Mouse (Mus musculus): ENCODE data around the gene Olfr58.
"Not testable (repeated sequence)": the region's sequence is repeated elsewhere in the genome, so short reads cannot be mapped to it uniquely, and the experiment has no call there.

Gene Olfr58

GRCm38 (mm10) chr9:19779983-19780382, at the start of gene Olfr58:
Olfr58 (plus strand) TSS chr9:19780283.
- DNase-seq (ENCODE audit: low read depth, low spot score), result no peak

- DNase-seq (ENCODE audit: low read depth, low spot score), result no peak
These were observed 10.9 kb upstream of the Olfr58 start for GRCm38 (mm10) chr9:19769136-19769535.

DNA sequence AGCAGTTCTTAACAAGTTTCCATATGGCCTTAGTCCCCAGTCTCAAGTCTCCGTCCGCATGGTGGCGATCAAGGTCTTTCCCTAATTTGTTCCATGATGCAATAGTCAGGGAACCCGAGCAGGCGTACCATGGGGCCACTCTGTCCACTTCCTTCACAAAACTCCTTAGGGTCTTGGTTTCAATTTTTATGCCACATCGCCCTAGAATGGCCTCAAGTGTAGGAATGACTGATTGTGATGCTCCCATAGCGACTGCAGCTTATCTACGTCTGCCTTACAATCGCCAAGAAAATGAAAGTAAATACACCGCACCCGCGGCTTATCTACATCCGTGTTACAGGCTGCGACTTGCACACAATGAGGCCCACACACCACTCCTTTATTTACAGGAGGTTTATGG, 10.4 kb upstream of the Olfr58 start:
- no peak for DNase-seq (ENCODE audit: low read depth, low spot score)

GRCm38 (mm10) chr9:19803000-19803399, 22.9 kb downstream of the Olfr58 start:
- DNase-seq (ENCODE audit: low read depth, low spot score), result no peak

DNA sequence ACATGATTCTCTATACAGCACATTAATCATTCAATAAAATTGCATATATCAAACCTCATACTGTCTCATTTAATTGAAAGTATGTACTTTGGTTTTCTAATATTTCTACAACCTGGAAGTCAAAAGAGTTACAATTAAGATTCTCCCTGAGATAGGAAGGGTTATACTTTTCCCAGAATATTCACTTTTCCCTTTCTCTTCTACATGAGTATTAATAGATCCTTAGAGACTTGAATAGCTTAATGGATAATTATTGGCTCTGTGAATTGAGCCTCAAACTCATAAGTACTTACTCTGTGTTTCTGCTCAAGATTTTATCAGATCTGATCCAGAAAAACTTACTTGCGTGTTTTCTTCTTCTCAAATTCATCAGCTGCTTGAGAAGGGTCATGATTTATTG, 24.5 kb downstream of the Olfr58 start, which contains the start of gene Olfr859:
TSS of gene Olfr859 (plus strand) at position 301 of the 400 bp plus-strand sequence.
- not testable (repeated sequence) for DNase-seq (ENCODE audit: low read depth, low spot score)

All from 3T3-L1 (cell line).